Mouse (Mus musculus): ENCODE results near the gene Atg2b.

DNA sequence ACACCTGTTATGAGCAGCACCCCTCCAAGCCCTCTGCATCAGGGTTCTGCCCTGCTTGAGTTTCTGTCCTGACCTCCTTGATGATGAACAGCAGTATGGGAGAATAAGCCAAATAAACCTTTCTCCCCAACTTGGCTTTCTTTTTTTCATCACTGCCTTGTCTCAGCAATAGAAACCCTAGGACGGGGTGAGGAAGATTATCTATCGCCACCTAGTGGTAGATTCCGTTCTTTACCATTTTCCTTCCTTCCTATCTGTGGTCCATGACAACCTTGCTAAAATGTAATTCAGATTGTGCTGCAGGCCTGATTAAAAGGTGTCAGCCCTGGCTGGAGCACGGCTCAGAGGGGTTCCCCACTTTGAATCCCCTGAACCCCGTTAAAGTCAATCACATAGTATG, 37.6 kb upstream of the Atg2b start:
- TF ChIP-seq POLR2A (IDR thresholded peaks at IDR 0.05; ENCODE audit: borderline replicate concordance, extremely low read depth, low read depth, low read length) (no peak), CTCF (IDR thresholded peaks at IDR 0.05; ENCODE audit: insufficient read depth, low read length) (peak; percentile 42; the same call in 1 of the 2 replicates)
